Mouse (Mus musculus) liver, adult 2 months (tissue): ENCODE measurements around the gene Ercc2. TPM values are rescaled to one million over a fixed set of nuclear protein-coding genes. Genes with fewer than 3 reads are reported as not detected.

Experiments
- DNase-seq: peaks from one replicate; pipeline ENCODE4 v3.0.0-alpha.2; 2011; ENCODE audit warnings: low read depth, low spot score; ENCODE audit errors: extremely low read depth
- H3K27ac ChIP-seq: fragments of 200-500 bp; replicated peaks from 2 replicates; pipeline ENCODE4 v1.5.1; 2012; ENCODE audit warnings: low read depth, mild to moderate bottlenecking, control low read depth, inconsistent platforms, low read length; ENCODE audit not compliant: insufficient read depth
- H3K27me3 ChIP-seq: fragments of 200-500 bp; 2 replicates; pipeline ENCODE4 v1.6.1; 2012; ENCODE audit warnings: mild to moderate bottlenecking, moderate library complexity, low read length, inconsistent platforms; ENCODE audit not compliant: control insufficient read depth, insufficient read depth
- H3K36me3 ChIP-seq: fragments of 200-500 bp; 2 replicates; pipeline ENCODE4 v1.6.1; 2012; ENCODE audit warnings: low read length, inconsistent platforms; ENCODE audit not compliant: control insufficient read depth, insufficient read depth
- H3K4me1 ChIP-seq: fragments of 200-500 bp; 2 replicates; pipeline ENCODE4 v1.6.1; 2011; ENCODE audit warnings: low read length; ENCODE audit not compliant: control insufficient read depth, insufficient read depth
- H3K4me3 ChIP-seq: fragments of 200-500 bp; 2 replicates; pipeline ENCODE4 v1.5.1; 2011; ENCODE audit warnings: low read depth, mild to moderate bottlenecking, control low read depth, low read length, moderate library complexity; ENCODE audit not compliant: insufficient read depth
- H3K79me2 ChIP-seq: fragments of 200-500 bp; 2 replicates; pipeline ENCODE4 v1.6.1; 2012; ENCODE audit warnings: inconsistent platforms, mild to moderate bottlenecking, low read length, moderate library complexity; ENCODE audit not compliant: control insufficient read depth, insufficient read depth
- H3K9ac ChIP-seq: fragments of 200-500 bp; 2 replicates; pipeline ENCODE4 v1.6.1; 2012; ENCODE audit warnings: low read depth, mild to moderate bottlenecking, control low read depth, inconsistent platforms, low read length
- CTCF ChIP-seq: fragments of 200-500 bp; IDR thresholded peaks from 2 replicates; pipeline ENCODE4 v1.5.1; 2011; ENCODE audit warnings: low read depth, low read length, control low read depth
- POLR2A ChIP-seq: fragments of 200-500 bp; IDR thresholded peaks from 2 replicates; pipeline ENCODE4 v1.6.1; 2011; ENCODE audit warnings: low read length, control low read depth; ENCODE audit not compliant: insufficient read depth; ENCODE audit errors: extremely low read depth
- WGBS: fragments of 180-500 bp; shearing (Covaris S2); methylation state at CpG from one replicate; pipeline ENCODE4 v1.1.7; 2018; 5-methylcytosine and 5-hydroxymethylcytosine counted together
- polyA plus RNA-seq: library from polyadenylated mRNA; depleted of rRNA; stranded (reverse); fragments of >200 nt; gene quantifications from 2 replicates; pipeline ENCODE4 v1.2.3, GENCODE M21; 2012
- total RNA-seq: library from RNA; depleted of rRNA; stranded (reverse); fragments of >200 nt; gene quantifications from 2 replicates; pipeline ENCODE4 v1.2.3, GENCODE M21; 2014

The Ercc2 gene
- total and polyA plus RNA-seq, 2 experiments: 9.4 to 26.8 TPM

DNA sequence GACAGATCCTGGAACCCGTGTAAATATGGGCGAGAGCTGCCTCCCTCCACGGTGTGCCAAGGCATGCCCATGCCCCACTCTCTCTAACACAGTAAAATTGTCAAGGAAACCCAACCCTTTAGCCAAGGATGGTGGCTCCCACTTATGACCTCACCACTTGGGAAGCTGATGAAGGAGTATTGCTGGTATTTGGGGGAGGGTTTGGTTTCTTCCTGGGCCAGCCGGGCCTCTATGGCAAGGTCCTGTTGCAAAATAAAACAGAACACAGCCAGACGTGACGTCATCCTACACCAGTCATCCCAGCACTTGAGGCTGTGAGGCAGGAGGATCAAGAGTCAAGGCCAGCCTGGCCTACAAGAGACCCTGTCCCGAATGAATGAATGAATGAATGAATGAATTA is 43.2 kb upstream of the Ercc2 start:
- Histone ChIP-seq H3K27me3 (0 out of 2 replicates have a peak, but pooled peaks cover 2% of the 10 kb centered on the region), H3K4me1 (peaks cover 1% of the 10 kb centered on the region; the same call in 1 of the 2 replicates), H3K9ac (no peak overlapping the region), H3K79me2 (no peaks in the 10 kb centered on the region), H3K27ac (no peak overlapping the region), H3K36me3 (no peaks in the 10 kb centered on the region), H3K4me3 (no peak overlapping the region)
- 73% methylated on average over 7 of the region's 7 CpGs for WGBS
- DNase-seq: no peak
- TF ChIP-seq POLR2A (no peak), CTCF (no peak)

DNA sequence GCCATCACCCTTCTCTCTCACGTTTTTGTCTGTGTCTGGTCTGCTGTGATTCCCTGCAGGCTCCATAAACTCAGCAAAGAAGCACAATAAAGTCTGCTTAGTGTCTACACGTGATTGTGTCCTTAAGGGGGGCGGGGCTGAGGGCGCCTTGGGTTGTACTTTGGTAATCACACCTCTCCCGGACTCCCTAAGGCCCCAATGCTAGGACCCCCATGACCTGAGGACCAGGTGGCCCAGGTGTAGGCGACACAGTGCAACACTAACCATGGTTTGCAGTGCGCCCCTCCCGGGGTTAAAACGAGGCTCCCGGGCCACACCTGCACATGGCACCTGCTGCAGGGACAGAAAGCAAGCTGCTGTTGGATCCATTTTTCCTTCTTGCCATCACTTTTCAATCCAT is 40.6 kb upstream of the Ercc2 start:
- Histone ChIP-seq H3K27ac (no peak overlapping the region), H3K79me2 (no peaks in the 10 kb centered on the region), H3K4me1 (peaks cover 1% of the 10 kb centered on the region; the same call in 1 of the 2 replicates), H3K4me3 (no peak overlapping the region), H3K36me3 (no peaks in the 10 kb centered on the region), H3K9ac (no peak overlapping the region), H3K27me3 (0 out of 2 replicates have a peak, but pooled peaks cover 2% of the 10 kb centered on the region)
- TF ChIP-seq CTCF: no peak
- no peak for TF ChIP-seq POLR2A
- WGBS: 20% methylated on average over 10 of the region's 10 CpGs
- no peak for DNase-seq

DNA sequence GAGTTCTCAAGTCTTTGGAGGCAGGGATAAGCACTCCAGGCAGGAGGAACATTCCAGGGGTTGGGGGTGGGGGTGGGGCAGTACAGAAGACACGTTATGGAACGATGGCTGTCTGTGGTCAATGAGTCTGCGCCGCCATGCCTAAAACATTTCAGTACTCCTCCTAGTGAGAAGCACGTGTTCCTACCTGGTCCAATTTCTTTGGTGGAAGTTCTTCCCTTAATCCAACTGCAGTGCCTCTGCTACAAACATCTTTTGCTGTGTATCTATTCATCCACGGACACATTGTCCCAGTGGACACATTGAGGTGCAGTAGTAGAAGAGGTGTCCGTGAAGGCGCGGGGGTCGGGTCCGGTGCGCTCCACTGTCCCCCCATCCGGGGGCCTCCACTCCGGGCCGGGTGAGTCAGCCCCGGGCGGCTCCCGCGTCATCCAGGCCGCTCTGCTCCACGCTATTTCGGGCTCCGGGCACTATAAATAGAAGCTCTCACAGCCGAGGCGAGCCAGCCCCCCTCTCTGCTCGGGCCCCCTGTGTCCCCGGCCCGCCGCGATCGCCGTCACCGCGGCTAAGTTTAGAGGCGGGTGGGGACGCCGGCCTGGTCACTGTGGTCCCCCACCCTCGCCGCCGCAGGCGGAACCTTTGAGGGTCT is 39.9 kb upstream of the Ercc2 start:
- Histone ChIP-seq H3K36me3 (no peaks in the 10 kb centered on the region), H3K27me3 (0 out of 2 replicates have a peak, but pooled peaks cover 2% of the 10 kb centered on the region), H3K27ac (no peak overlapping the region), H3K9ac (no peak overlapping the region), H3K4me1 (peaks cover 1% of the 10 kb centered on the region; the same call in 1 of the 2 replicates), H3K4me3 (no peak overlapping the region), H3K79me2 (no peaks in the 10 kb centered on the region)
- 3% methylated on average over 41 of the region's 41 CpGs for WGBS
- DNase-seq: no peak
- no peak for TF ChIP-seq CTCF

DNA sequence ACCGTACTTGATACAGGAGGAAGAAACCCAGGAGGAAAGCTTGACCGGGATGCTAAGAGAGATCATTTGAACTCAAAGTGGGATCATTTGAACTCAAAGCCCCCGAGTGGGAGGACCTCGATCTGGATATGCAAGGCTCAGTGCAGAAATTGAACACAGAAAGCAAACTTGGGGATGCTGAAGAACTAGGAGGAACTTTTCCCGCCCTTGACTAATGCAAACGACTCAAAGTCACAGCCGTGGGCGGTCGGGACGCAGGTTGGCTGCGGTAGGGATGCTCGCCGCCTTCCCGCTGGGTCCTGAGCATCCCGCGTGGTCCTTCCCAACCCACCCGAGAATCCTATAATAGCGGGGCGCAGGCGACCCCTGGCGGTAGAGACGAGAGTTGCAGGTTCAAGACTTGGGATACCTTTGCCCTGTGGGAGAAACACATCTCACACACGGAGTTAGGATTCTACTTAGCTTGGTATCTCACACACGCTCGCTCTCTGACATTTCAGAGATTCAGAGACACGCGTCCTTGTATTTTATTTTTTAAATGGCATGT is 39.3 kb upstream of the Ercc2 start:
- DNase-seq: peak; percentile 41
- Histone ChIP-seq H3K9ac (no peak overlapping the region), H3K4me1 (peaks cover 1% of the 10 kb centered on the region; the same call in 1 of the 2 replicates), H3K27ac (no peak overlapping the region), H3K4me3 (peak overlapping the region; percentile 42; the same call in 1 of the 2 replicates), H3K79me2 (no peaks in the 10 kb centered on the region), H3K36me3 (no peaks in the 10 kb centered on the region), H3K27me3 (0 out of 2 replicates have a peak, but pooled peaks cover 2% of the 10 kb centered on the region)
- WGBS: under 1% methylated on average over 27 of the region's 27 CpGs
- TF ChIP-seq POLR2A: no peak
- TF ChIP-seq CTCF: peak; percentile 96

DNA sequence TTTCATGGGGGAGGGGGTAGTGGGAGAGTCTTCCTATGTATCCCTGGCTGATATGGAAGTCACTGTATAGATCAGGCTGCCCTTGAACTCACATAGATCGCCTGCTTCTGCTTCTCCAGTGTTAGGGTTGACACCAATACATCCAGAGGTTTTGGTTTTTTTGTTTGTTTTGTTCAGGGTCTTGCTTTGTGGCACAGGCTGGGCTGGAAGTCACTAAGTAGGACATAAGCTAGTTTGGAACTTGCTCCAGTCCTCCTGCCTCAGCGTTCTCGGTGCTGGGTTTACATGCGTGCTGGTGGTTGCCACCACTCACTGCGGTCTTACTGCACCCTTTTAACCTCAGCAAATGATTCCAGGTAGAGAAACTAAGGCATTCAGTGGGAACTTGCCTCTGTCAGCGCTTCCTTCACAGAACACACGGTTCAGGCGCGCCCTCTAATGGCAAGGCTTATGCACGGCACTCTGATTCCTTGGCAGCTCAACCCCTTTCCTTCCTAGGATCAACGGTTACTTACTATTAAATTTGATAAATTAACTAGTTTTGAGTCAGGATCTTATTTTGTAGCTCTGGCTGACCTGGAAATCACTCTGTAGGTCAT is 38.5 kb upstream of the Ercc2 start:
- Histone ChIP-seq H3K79me2 (no peaks in the 10 kb centered on the region), H3K9ac (peak overlapping the region; percentile 41; the same call in 1 of the 2 replicates), H3K4me1 (peaks cover 1% of the 10 kb centered on the region; the same call in 1 of the 2 replicates), H3K27ac (no peak overlapping the region), H3K4me3 (no peak overlapping the region), H3K36me3 (no peaks in the 10 kb centered on the region), H3K27me3 (0 out of 2 replicates have a peak, but pooled peaks cover 2% of the 10 kb centered on the region)
- 0% methylated on average over 11 of the region's 11 CpGs for WGBS
- TF ChIP-seq CTCF (peak; percentile 96), POLR2A (no peak)
- peak; percentile 64 for DNase-seq
